Mouse (Mus musculus) brown adipose tissue, adult 24 weeks (tissue): ENCODE results near the gene Pga5. TPM values are rescaled to one million over a fixed set of nuclear protein-coding genes. Genes with fewer than 3 reads are reported as not detected.

Source experiments
- H3K27ac ChIP-seq: fragments of 200-500 bp; replicated peaks from 2 replicates; pipeline ENCODE4 v1.5.1; 2012; ENCODE audit warnings: low read depth, mild to moderate bottlenecking, low read length
- H3K4me1 ChIP-seq: fragments of 200-500 bp; 2 replicates; pipeline ENCODE4 v1.6.1; 2012; ENCODE audit warnings: low read length, mixed read lengths; ENCODE audit not compliant: control insufficient read depth, insufficient read depth, insufficient read length
- H3K4me3 ChIP-seq: fragments of 200-500 bp; 2 replicates; pipeline ENCODE4 v1.5.1; 2012; ENCODE audit warnings: low read depth, mild to moderate bottlenecking, low read length, moderate library complexity; ENCODE audit not compliant: insufficient read depth
- polyA plus RNA-seq: library from polyadenylated mRNA; stranded (reverse); fragments of >200 nt; gene quantifications from 2 replicates; pipeline ENCODE4 v1.2.4, GENCODE M21; 2012; ENCODE audit not compliant: missing spikeins, insufficient read depth, insufficient read length

Gene Pga5
- not detected in 2 replicates for polyA plus RNA-seq

DNA sequence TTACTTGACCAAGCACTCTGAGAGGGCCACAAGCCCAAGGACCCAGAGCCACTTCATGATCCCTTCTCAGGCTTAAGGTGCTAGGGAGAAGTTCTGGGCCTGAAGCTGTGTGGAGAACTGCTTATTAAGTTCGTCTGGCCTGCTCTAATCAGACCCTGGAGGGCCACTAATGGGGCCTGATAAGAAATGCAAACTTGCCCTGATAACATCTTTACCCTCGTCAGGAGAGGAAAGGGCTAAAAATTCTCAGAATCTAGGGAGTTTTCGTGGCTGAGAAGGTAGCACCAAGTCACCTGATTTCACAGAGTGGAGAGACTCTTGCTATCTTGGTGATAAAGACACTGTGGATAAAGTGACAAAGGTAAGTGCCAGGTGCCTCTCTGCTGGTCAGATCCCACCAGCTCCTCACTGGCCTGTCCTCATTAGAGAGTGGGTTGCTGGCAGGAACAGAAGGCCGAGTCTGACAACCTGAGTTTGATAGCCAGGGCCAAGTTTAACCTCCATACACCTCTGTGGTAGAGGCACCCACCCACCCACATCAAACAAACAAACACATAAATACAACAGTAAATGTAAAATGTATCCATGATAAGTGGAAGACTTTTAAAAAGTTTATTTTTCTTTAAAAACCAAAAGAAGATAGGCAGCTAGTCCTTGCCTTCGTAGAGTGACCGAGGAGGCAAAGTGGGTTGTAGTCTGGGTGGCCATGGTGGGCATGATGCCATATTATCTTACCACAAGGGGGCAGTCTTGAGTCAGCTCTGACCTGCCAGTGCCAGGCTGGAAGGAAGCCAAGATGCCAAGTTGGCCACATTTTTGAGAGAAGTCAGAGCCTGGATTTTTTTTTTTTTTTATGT is at the start of gene Pga5:
TSS of gene Pga5 (minus strand) at position 157 of the 857 bp plus-strand sequence.
- H3K4me3 ChIP-seq = no peak within 1 kb of the TSS
- H3K4me1 ChIP-seq = no peaks in the 10 kb centered on the region
- H3K27ac ChIP-seq = no peak within 1 kb of the TSS

DNA sequence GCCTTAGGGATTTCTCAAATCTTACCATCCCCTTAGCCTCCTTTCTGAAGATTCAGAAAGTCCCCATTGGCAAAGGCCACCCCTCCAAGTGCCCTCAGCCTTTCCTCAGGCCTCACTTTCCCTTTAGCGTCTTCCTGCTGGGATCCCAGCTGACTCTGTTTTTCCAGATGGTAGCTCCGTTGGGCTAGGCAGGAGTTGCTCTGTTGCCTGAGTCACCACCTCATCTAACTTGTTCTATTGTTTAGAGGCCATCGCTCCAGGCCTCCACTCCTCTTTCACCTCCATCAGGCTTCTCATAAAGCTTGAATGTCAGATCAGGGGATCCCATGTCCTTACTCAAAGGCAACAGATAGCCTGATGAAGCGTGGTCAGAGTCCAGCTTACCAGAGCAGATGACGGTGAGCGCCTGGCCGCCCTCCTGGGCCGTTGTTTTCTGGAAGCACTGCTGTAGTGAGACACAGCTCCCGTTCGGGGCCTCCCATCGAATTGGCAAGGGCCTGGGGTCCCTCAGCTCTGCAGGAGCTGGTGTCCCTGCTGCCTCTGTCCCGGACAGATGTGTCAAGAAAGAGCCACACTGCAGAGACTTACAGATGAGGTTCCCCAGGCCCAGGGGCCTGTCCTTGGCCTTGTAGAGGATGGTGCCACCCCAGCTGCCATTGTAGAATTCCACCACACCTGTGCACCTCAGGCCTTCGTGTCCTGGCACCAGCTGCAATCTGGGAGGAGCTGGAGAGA is 46.9 kb upstream of the Pga5 start:
- no peaks in the 10 kb centered on the region for H3K4me1 ChIP-seq
- H3K27ac ChIP-seq = no peak overlapping the region
- no peak overlapping the region for H3K4me3 ChIP-seq

DNA sequence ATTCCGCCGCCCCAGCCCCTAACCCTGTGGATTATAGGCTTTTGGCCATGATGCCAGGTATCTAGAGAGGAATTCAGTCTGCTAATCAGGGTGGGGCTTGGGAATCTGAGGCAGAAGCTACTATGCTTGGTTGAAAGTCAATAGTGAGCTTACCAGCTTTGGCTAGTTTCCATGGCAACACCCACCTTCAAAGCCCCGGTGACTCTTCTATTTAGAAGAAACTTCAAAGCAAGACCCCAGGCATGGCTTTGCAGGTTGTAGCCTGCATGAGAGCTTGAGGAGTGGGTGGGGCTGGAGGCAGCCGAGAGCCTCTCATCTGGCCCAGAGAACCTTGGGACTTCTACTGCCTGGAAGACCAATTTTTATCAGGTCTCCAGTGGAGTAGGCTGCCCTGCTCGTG is 45.8 kb upstream of the Pga5 start:
- Histone ChIP-seq H3K4me1 (no peaks in the 10 kb centered on the region), H3K4me3 (no peak overlapping the region), H3K27ac (no peak overlapping the region)

GRCm38 (mm10) chr19:10723084-10723483 is 45.2 kb upstream of the Pga5 start:
- H3K4me3 ChIP-seq = no peak overlapping the region
- H3K4me1 ChIP-seq = no peaks in the 10 kb centered on the region
- H3K27ac ChIP-seq = no peak overlapping the region

DNA sequence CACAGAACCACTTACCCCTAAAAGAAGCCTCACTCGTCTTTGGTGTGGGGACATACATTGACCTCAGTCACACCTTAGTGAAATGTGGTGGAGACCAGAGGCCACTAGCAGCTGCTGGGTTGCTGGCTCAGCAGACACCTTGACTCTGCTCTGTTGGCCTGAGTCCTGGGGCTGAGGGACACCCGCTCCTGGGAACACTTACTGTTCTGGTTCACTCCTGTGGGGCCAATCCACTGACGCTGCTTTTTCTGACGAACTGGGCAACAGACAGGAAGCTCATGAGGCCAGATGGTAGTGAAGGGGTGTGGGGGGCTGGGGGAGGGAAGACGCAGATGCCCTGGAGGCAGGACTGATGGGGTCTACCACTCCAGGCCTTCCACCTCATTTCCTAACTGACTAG is 43.2 kb upstream of the Pga5 start:
- H3K4me1 ChIP-seq = no peaks in the 10 kb centered on the region
- no peak overlapping the region for H3K4me3 ChIP-seq
- no peak overlapping the region for H3K27ac ChIP-seq

DNA sequence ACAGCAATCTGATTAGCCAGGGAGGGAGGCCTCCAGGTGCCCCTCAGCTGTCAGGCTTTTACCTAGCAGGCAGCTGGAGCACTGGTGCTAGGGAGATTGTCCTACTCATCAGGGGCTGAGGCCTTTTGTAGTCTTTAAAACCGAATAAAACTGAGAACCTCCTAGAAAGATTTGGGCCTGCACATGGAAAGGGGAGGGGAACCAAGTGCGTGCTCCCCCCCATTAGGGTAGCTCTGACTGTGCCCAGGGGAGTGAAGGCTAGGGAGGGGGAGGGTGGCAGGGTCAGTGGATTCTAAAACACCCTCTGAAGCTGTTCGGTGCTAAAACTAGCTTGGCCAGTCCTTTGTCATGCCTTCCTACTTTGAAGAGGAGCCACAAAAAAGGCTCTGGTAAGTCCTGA is 42.7 kb upstream of the Pga5 start:
- Histone ChIP-seq H3K27ac (no peak overlapping the region), H3K4me1 (no peaks in the 10 kb centered on the region), H3K4me3 (no peak overlapping the region)

GRCm38 (mm10) chr19:10719751-10720150 is 41.9 kb upstream of the Pga5 start:
- Histone ChIP-seq H3K4me1 (no peaks in the 10 kb centered on the region), H3K27ac (no peak overlapping the region), H3K4me3 (no peak overlapping the region)

DNA sequence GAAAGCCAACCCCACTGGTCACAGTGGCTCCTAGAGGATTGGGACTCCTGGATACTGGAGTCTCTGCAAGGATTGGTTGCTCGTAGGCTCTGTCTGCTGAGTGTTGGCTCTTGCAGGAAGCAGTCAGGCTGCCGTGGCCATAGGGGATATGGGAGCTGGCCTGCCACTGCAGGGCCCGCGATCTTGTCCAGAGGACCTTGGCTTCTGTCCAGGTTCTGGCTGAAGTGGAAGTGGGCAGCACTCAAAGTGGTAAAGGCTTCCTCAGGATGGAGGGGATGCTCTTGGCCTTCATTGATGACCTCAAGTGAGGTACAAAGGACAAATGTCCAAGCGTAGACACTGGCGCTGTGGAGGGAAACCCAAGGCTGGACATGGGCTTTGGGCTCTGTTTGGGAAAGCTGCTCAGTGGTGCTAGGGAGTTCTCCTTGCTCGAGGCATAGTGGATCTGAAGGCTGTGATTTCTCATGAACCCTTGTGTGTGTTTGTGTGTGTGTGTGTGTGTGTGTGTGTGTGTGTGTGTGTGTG is 40.4 kb upstream of the Pga5 start:
- Histone ChIP-seq H3K27ac (no peak overlapping the region), H3K4me1 (no peaks in the 10 kb centered on the region), H3K4me3 (no peak overlapping the region)

DNA sequence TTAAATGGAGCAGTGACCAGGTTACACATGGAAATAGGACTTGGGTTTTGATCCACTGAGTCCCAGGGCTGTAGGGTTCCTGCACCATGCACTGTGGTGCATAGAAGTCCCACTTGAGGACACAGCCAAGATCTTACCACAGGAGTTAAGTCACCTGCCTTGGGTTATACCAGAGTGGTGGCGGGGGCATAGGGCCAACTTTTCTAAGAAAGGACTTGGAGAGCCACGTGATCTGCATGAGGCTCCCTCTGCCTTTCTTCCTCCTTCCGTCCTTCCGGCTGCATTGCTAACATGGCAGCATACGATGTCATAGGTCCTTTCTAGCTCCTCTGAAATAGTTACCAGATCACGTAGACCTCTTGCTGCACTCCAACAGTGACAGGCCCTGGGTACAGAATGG is 37.6 kb upstream of the Pga5 start:
- H3K4me1 ChIP-seq = no peaks in the 10 kb centered on the region
- H3K27ac ChIP-seq = no peak overlapping the region
- no peak overlapping the region for H3K4me3 ChIP-seq

GRCm38 (mm10) chr19:10714682-10715475 is 37.0 kb upstream of the Pga5 start:
- Histone ChIP-seq H3K4me1 (no peaks in the 10 kb centered on the region), H3K27ac (no peak overlapping the region)

GRCm38 (mm10) chr19:10714168-10714567 is 36.3 kb upstream of the Pga5 start:
- no peak overlapping the region for H3K4me3 ChIP-seq
- H3K27ac ChIP-seq = no peak overlapping the region
- no peaks in the 10 kb centered on the region for H3K4me1 ChIP-seq

More at GRCm38 (mm10) chr19:10714682-10715475, 37.0 kb upstream of the Pga5 start:
- H3K4me3 ChIP-seq = no peak overlapping the region

DNA sequence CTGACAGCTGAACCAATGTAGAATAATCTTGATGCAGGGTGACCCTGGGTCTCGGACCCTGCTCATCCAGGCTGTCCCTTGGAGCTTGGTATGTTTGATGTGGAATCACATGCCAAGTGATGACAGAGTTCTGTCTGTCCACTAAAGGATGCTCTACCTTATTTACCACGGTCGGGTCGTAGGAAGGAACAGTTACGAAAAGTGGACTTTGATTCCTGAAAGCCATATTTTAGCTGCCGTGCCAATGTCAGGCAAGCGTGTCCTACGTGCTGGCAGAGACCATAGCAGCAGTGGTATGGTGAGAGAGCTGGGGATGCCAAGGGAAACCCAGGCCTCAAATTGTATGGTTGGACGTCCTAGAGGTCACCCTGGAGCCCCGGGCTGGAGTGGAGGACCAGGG is 35.7 kb upstream of the Pga5 start:
- Histone ChIP-seq H3K27ac (no peak overlapping the region), H3K4me3 (no peak overlapping the region)

DNA sequence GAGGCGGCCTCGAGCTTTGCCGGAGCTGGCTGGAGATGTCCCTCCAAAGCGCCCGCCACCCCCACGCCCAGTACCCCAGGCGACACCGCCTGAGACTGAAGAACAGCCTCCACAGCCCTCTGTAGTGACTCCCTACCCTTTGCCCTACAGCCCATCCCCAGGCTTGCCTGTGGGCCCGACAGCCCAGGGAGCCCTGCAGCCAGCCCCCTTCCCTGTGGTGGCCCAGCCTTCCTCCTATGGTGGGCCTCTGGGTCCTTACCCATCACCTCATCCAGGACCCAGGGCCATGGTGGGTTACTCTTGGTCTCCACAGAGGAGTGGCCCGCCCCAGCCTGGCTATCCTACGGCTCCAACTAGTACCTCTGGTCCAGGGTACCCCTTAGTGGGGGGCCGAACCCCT is 34.8 kb upstream of the Pga5 start:
- no peak overlapping the region for H3K27ac ChIP-seq
- no peaks in the 10 kb centered on the region for H3K4me1 ChIP-seq
- H3K4me3 ChIP-seq = no peak overlapping the region

More for the DNA sequence above, 35.7 kb upstream of the Pga5 start:
- H3K4me1 ChIP-seq = no peaks in the 10 kb centered on the region

DNA sequence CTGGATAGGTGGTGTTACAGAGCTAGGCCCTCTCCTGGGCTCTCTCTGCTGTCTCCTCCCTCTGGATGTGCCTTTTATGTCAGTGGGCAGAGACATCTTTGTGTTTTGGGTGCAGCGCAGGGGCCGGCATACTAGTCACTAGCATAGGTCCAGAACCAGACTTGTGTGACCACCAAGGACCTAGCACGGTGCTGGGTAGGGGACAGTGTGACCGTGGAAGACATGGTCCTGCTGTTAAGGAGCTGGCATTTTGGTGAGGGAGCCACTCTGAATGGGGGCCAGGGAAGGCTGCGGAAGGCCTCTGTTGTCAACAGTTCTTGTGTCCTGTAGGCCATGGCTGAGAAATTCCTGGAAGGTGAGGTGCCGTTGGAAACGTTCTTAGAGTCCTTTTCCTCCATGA is 34.3 kb upstream of the Pga5 start:
- no peaks in the 10 kb centered on the region for H3K4me1 ChIP-seq
- no peak overlapping the region for H3K27ac ChIP-seq
- no peak overlapping the region for H3K4me3 ChIP-seq

- no peak overlapping the region for H3K27ac ChIP-seq
- no peaks in the 10 kb centered on the region for H3K4me1 ChIP-seq
- no peak overlapping the region for H3K4me3 ChIP-seq
These were observed 32.9 kb upstream of the Pga5 start for GRCm38 (mm10) chr19:10710751-10711150.
